Mouse (Mus musculus): Measurements from ENCODE around the gene Atrx.

The Atrx gene

DNA sequence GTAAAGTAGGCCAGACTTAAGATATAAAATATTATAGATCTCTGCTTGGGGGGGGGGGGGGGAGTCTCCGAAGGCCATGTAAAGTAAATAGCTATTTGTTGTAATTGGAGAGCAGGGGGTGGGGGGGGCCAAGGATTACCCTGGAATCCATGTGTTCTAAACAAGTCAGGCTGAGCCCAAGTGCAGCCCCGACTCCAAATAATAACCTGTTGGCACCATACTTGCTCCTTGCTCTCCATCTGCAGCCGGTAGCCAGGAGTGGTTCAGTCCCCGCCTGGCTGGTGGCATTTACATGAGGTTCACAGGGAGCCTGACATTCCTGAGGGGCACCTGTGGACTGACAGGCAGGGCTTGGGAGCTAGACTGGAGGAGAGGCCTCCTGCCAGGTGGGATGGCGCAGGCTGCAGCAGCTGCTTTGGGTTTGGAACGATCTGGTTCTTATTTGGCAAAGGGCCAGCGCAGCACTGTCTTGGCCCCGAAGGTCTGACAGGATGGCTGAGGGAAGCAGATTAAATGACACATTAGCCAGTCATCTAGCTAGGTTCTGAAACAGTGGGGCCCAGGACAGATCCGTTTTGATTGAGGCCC, 161.9 kb downstream of the Atrx start:
- no peak for DNase-seq

DNA sequence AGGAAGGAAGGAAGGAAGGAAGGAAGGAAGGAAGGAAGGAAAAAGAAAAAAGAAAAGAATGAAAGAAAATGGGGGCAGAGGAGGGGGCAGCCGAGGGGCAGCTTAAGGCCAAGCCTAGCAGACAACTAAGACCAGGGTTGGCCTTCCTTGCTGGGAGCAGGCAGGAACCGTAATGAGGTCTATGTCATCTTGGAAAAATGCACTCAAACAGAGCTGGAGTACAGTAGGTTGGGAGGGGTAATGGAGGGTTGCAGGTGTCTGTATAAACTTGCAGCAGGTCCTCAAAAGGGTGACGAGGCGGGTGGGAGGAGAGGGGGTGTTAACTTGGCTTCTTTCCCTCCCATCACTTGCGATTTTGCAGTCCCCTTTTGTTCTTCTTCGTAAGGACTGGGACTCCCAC, 163.2 kb downstream of the Atrx start:
- DNase-seq, result no peak

DNA sequence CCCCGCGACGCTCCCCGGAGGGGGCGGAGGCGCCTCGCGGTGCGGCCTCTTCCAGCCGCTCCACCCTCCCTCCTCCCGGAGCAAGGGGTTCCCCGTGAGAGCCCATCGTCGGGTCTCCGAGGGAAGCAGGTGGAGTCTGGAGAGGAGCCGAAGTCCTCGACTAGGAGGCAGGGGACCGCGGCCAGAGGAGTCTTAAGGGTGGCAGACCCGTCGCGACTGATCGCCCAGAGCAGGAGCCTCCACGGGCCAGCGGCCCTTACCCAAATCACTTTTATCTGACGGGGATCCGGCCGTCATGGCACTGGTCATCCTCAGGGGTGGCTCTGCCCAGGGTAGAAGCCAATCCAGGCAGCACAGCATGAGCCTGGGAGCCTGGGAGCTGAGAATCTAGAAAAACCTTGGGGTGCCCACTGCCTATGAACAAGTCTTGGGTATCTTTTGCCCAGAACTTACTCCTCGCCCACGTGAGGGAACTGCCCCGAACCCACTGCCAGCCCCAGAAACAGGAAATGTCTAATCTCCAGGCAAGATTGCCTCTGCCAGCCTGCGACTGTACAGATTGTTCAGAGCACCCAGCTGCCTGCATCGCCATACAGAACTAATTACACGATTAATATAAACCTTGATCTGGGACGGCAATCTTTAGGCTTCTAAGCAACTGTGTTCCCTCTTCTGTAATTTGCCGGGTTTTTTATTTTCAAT, 164.0 kb downstream of the Atrx start:
- DNase-seq, result no peak

DNA sequence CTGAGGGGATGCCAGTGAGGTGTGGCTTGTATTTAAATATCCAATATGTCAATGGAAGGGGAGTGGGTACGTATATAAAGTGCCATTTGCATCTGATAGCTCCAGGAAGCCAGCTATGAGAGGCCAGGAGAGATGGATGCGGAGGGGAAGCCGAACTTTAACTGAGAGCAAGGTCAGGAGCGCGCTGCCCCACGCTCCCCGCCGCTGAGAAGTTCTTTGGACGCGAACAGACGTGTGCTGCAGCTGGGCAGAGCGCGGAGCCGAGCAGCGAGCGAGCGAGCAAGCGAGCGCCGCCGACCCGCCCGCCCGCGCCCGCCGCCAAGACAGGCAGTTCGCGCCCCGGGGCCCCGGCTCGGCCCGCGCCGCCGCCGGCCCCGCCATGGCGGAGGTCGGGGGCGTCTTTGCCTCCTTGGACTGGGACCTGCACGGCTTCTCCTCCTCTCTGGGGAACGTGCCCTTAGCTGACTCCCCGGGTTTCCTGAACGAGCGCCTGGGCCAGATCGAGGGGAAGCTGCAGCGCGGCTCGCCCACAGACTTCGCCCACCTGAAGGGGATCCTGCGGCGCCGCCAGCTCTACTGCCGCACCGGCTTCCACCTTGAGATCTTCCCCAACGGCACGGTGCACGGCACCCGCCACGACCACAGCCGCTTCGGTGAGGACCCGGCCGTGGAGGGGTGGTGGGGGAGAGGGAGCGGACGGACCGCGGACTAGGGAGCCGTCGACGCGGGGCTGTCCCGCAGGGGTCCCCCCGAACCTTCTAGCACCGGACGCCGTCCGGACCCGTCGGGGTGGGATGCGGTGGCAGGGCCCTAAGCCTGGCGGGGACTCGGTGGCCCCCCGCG, 164.8 kb downstream of the Atrx start, which contains the start of gene Fgf16:
TSS of gene Fgf16 (plus strand) at position 118 of the 843 bp plus-strand sequence.
- DNase-seq, result no peak

DNA sequence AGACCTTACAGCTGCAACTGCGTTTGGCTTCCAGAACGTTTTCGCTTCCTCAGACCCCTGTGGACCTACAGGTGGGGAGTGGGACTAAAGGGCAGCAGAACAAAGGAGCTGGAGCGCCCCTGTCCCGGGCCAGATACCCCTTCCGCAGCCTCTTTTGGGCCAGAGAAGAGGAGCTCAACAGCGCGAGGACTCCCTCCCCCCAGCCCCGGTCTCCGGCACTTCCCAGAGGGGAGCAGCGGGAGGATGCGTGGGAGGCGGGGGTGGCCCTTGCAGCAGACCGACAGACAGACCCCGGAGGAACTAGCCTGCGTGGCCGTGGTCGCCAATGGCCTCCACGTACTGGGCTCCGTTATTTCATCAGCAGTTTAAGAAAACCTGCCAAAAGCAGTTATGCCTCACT, 165.6 kb downstream of the Atrx start:
- DNase-seq, result no peak

DNA sequence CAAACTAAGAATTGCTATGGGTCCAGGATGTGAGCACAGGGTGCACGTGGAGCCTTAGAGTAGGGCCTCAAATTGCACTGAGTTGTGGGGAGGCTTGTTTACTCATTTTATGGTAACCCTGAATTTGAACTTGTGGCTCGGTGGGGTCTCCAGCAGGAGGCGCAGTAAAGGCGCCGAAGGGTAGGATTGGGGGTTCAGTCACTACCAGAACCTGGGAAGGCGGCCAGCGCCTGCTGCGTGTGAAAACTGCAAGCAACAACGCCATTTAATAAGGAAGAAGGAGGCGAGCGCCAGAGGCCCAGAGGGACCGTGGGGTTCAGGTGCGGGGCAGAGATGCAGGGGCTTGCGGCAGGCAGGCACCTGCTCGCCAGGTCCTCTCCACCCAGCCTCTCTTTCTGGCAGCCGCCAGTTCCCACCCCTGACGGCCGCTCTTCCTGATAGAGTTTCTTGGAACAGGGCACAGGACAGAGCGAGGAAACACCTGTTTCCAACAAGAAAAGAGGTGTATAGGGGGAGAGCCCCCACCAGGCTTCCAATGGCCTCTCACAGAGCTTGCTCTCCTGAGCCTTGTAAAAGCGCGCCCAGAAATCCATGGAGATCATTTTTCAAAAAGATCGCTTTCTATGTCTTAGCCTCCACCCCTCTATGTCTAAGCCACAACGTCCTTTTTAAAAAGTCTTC, 166.2 kb downstream of the Atrx start:
- DNase-seq, result no peak

Measured in lung, postnatal 10 days (tissue).